Mouse (Mus musculus): ENCODE data around the gene OR5BS1P. TPM values are rescaled to one million over a fixed set of nuclear protein-coding genes. Genes with fewer than 3 reads are reported as not detected.
A peak's percentile ranks its signal among the peaks of the same experiment; 100 is the strongest.
"Not testable (repeated sequence)": the region's sequence is repeated elsewhere in the genome, so short reads cannot be mapped to it uniquely, and the experiment has no call there.

OR5BS1P gene
- polyA plus RNA-seq, 2 experiments = not detected

DNA sequence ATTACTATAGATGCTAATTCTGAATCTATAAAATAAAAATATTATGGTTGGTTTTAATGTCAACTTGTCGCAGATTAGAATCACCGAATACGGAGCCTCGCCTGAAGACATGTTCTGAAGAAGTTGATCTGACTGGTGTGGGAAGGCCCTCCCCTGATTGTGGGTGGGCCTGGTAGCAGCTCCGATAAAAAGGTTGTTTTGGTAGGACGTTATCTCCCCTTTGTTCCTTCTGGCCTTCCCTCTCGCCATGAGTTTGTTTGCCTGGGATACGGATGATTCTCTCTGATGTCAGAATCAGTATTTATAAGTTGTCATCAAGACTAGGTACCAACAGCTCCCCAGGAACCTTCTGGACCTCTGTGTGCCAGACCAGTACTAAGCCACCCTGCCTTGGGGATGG is 42.5 kb downstream of the OR5BS1P start:
- Histone ChIP-seq H3K9me3 (ENCODE audit: control insufficient read depth, low read length) (no peaks in the 10 kb centered on the region), H3K4me2 (replicated peaks; ENCODE audit: low read depth, low read length, severe bottlenecking) (no peak overlapping the region), H3K4me3 (replicated peaks; ENCODE audit: low read length) (no peak overlapping the region), H3K36me3 (ENCODE audit: control insufficient read depth, insufficient read depth, low read length) (no peaks in the 10 kb centered on the region), H3K27ac (replicated peaks; ENCODE audit: low read depth, low read length) (no peak overlapping the region), H3K27me3 (ENCODE audit: control insufficient read depth, insufficient read depth, low read length) (no peaks in the 10 kb centered on the region), H3K4me1 (ENCODE audit: control insufficient read depth, insufficient read depth, low read length) (peaks cover 8% of the 10 kb centered on the region), H3K9ac (ENCODE audit: low read depth, low read length, severe bottlenecking) (no peak overlapping the region)
- DNase-seq (ENCODE audit: low spot score) (no peak), ATAC-seq (ENCODE audit: low FRiP score, low read depth) (no peak)
- 73% methylated on average over 8 of the region's 8 CpGs for WGBS
- TF ChIP-seq POLR2A (IDR thresholded peaks at IDR 0.05; ENCODE audit: borderline replicate concordance, extremely low read depth, insufficient read depth, insufficient read length) = no peak

DNA sequence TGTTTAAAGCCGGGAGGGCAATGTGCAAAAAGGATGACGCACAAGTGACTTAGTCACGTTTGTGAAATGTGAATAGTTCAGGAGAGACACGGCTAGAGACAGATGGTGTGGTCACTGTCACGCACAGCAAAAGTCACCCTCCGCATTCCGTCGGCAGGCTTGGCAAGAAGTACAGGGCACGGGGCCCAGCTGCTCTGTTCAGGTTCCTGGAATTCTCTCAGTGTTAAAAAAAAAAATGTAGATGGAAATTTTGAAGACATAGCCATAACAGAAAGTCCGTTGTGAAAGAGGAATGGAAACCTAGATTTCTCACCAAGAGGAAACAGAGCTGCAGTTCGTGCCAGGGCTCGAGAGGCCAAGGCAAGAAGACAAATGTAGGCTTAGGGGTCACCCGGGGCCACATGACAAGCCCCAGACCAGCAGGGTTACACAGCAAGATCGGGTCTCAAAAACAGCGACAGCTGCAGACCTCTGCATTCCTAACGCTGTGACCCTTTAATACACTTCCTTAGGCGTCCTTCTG is 43.2 kb downstream of the OR5BS1P start:
- H3K4me2 ChIP-seq (replicated peaks; ENCODE audit: low read depth, low read length, severe bottlenecking) = no peak overlapping the region
- ATAC-seq (ENCODE audit: low FRiP score, low read depth) (0 out of 2 replicates have a peak, but pooled peaks have one; percentile 36), DNase-seq (ENCODE audit: low spot score) (peak; percentile 38)
- no peak overlapping the region for H3K4me3 ChIP-seq (replicated peaks; ENCODE audit: low read length)
- no peak overlapping the region for H3K9ac ChIP-seq (ENCODE audit: low read depth, low read length, severe bottlenecking)
- no peak for TF ChIP-seq POLR2A (IDR thresholded peaks at IDR 0.05; ENCODE audit: borderline replicate concordance, extremely low read depth, insufficient read depth, insufficient read length)
- WGBS = 50% methylated on average over 17 of the region's 17 CpGs
- no peaks in the 10 kb centered on the region for H3K27me3 ChIP-seq (ENCODE audit: control insufficient read depth, insufficient read depth, low read length)
- H3K9me3 ChIP-seq (ENCODE audit: control insufficient read depth, low read length) = no peaks in the 10 kb centered on the region
- H3K27ac ChIP-seq (replicated peaks; ENCODE audit: low read depth, low read length) = peak overlapping the region; percentile 27; the same call in 1 of the 2 replicates
- peaks cover 8% of the 10 kb centered on the region for H3K4me1 ChIP-seq (ENCODE audit: control insufficient read depth, insufficient read depth, low read length)
- H3K36me3 ChIP-seq (ENCODE audit: control insufficient read depth, insufficient read depth, low read length) = peaks cover 6% of the 10 kb centered on the region

DNA sequence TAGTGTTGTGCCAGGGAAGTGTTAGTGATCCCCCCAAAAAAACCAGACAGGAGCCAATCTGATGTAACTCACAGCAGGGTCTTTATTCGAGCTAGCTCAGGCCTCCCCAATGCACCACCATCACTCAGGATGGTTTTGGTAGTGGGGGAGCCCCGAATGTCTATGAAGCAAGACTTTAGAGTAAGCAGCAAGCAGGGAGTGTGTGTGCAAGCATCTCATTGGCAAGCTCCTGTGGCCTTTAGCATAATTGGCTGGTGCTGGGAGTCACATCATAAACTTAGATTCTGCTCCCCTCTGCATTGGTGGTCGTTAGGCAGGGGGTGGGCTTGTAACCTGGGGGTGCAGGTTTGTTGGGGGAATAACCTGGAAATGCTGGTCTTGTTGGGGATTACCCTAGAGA is 44.0 kb downstream of the OR5BS1P start:
- H3K4me2 ChIP-seq (replicated peaks; ENCODE audit: low read depth, low read length, severe bottlenecking) = not testable (repeated sequence)
- H3K36me3 ChIP-seq (ENCODE audit: control insufficient read depth, insufficient read depth, low read length) = peaks cover 14% of the 10 kb centered on the region

DNA sequence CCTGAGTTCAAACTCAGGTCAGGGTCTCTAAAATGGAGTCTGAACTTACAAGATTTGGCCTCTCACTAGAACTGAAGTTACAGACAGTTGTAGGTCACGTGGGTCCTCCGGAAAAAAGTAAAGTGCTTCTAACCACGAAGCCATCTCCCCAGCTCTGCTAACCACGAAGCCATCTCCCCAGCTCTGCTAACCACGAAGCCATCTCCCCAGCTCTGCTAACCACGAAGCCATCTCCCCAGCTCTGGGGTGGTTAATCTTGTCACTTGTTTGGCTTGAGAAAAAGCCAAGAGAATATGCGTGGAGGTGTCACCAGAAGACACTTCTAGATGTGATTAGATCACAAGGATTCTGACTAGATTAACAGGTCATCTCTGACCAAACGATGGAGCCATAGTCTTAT is 44.5 kb downstream of the OR5BS1P start:
- Histone ChIP-seq H3K9ac (ENCODE audit: low read depth, low read length, severe bottlenecking) (no peak overlapping the region), H3K27me3 (ENCODE audit: control insufficient read depth, insufficient read depth, low read length) (no peaks in the 10 kb centered on the region), H3K9me3 (ENCODE audit: control insufficient read depth, low read length) (no peaks in the 10 kb centered on the region), H3K4me2 (replicated peaks; ENCODE audit: low read depth, low read length, severe bottlenecking) (no peak overlapping the region), H3K27ac (replicated peaks; ENCODE audit: low read depth, low read length) (no peak overlapping the region), H3K4me1 (ENCODE audit: control insufficient read depth, insufficient read depth, low read length) (peaks cover 8% of the 10 kb centered on the region), H3K4me3 (replicated peaks; ENCODE audit: low read length) (no peak overlapping the region), H3K36me3 (ENCODE audit: control insufficient read depth, insufficient read depth, low read length) (peaks cover 14% of the 10 kb centered on the region)
- 82% methylated on average over 8 of the region's 8 CpGs for WGBS
- DNase-seq (ENCODE audit: low spot score) (no peak), ATAC-seq (ENCODE audit: low FRiP score, low read depth) (no peak)
- no peak for TF ChIP-seq POLR2A (IDR thresholded peaks at IDR 0.05; ENCODE audit: borderline replicate concordance, extremely low read depth, insufficient read depth, insufficient read length)

More for the DNA sequence above, 44.0 kb downstream of the OR5BS1P start:
- H3K27ac ChIP-seq (replicated peaks; ENCODE audit: low read depth, low read length); H3K4me1 ChIP-seq (ENCODE audit: control insufficient read depth, insufficient read depth, low read length); H3K4me3 ChIP-seq (replicated peaks; ENCODE audit: low read length); H3K9me3 ChIP-seq (ENCODE audit: control insufficient read depth, low read length); H3K27me3 ChIP-seq (ENCODE audit: control insufficient read depth, insufficient read depth, low read length); ATAC-seq (ENCODE audit: low FRiP score, low read depth); DNase-seq (ENCODE audit: low spot score); H3K9ac ChIP-seq (ENCODE audit: low read depth, low read length, severe bottlenecking): not testable (repeated sequence)
- 67% methylated on average over 3 of the region's 3 CpGs for whole genome bisulfite sequencing

DNA sequence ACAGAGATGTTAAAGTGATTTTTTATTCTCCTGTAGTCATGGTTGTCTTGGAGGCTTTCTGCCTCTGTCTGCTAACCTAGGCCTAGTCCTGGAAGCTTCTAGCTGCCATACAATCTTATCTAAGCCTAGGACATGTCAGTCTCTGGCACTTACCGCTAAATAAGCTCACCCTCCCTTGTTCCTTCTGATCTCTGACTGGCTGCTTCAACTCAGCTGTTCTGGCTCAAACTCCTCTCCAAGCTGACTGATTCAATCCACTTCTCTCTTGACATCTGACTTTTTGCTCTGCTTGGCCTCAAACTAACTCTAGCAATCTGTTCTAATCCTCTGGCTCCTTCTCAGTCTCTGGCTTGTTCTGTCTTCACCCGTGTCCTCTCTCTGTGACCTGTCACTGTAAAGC is 45.1 kb downstream of the OR5BS1P start:
- peaks cover 19% of the 10 kb centered on the region for H3K36me3 ChIP-seq (ENCODE audit: control insufficient read depth, insufficient read depth, low read length)
- not testable (repeated sequence) for H3K4me1 ChIP-seq (ENCODE audit: control insufficient read depth, insufficient read depth, low read length); H3K4me3 ChIP-seq (replicated peaks; ENCODE audit: low read length); ATAC-seq (ENCODE audit: low FRiP score, low read depth); H3K27ac ChIP-seq (replicated peaks; ENCODE audit: low read depth, low read length); H3K4me2 ChIP-seq (replicated peaks; ENCODE audit: low read depth, low read length, severe bottlenecking); H3K9ac ChIP-seq (ENCODE audit: low read depth, low read length, severe bottlenecking); DNase-seq (ENCODE audit: low spot score); H3K27me3 ChIP-seq (ENCODE audit: control insufficient read depth, insufficient read depth, low read length); H3K9me3 ChIP-seq (ENCODE audit: control insufficient read depth, low read length)
- WGBS = 85% methylated on average over 2 of the region's 2 CpGs
